Mouse (Mus musculus): ENCODE data around the gene Olfr1489. TPM values are rescaled to one million over a fixed set of nuclear protein-coding genes. Genes with fewer than 3 reads are reported as not detected.
"Not testable (repeated sequence)": the region's sequence is repeated elsewhere in the genome, so short reads cannot be mapped to it uniquely, and the experiment has no call there.

Olfr1489 gene
- not detected in 2 replicates for polyA plus RNA-seq (2015; fragmentation: Nextera tagmentation; extraction: Ambion mirVana)

DNA sequence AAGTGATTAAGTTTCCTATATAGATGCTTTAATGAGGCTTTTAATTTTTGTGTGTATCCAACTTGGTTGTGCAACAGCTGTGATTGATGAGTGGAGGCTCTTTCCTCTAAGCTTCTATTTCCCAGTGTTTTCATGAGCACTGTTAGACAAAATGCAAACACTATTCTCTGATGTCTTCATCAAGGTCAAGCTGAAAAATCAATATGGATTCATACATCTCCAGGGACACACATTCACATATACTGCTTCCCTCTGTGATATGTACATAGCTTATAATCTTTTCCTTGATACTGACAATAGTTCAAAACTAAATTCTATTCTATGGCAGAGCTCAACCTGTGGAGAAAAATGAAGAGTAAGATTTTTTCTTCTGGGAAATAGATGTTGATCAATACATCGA lies at the start of gene Olfr1489:
Gene Olfr1489 (plus strand): TSS at position 301 of the 400 bp plus-strand sequence.
- 80% methylated on average over 1 of the region's 1 CpGs for WGBS
- H3K27ac ChIP-seq (ENCODE audit: low read length), result no peak within 1 kb of the TSS
- H3K9ac ChIP-seq (ENCODE audit: low read depth, low read length), result no peak within 1 kb of the TSS
- no peaks in the 10 kb centered on the region for H3K4me1 ChIP-seq (ENCODE audit: control insufficient read depth, insufficient read depth, low read length)
- no peak for ATAC-seq
- no peak within 1 kb of the TSS for H3K4me2 ChIP-seq (ENCODE audit: low read depth, low read length)
- H3K36me3 ChIP-seq (ENCODE audit: control insufficient read depth, insufficient read depth, low read length), result no peaks in the 10 kb centered on the region
- no peaks in the 10 kb centered on the region for H3K9me3 ChIP-seq (ENCODE audit: control insufficient read depth, low read length)
- H3K27me3 ChIP-seq (replicated peaks; ENCODE audit: control insufficient read depth, insufficient read depth, low read length), result no peaks in the 10 kb centered on the region
- H3K4me3 ChIP-seq (ENCODE audit: low read length), result no peak within 1 kb of the TSS

- no peaks in the 10 kb centered on the region for H3K4me1 ChIP-seq (ENCODE audit: control insufficient read depth, insufficient read depth, low read length)
- H3K9me3 ChIP-seq (ENCODE audit: control insufficient read depth, low read length), result no peaks in the 10 kb centered on the region
- no peak within 1 kb of the TSS for H3K4me3 ChIP-seq (ENCODE audit: low read length)
- H3K27ac ChIP-seq (ENCODE audit: low read length), result no peak within 1 kb of the TSS
- no peaks in the 10 kb centered on the region for H3K27me3 ChIP-seq (replicated peaks; ENCODE audit: control insufficient read depth, insufficient read depth, low read length)
- WGBS, result 92% methylated on average over 1 of the region's 1 CpGs
- ATAC-seq, result no peak
- H3K9ac ChIP-seq (ENCODE audit: low read depth, low read length), result no peak within 1 kb of the TSS
- H3K4me2 ChIP-seq (ENCODE audit: low read depth, low read length), result no peak within 1 kb of the TSS
- H3K36me3 ChIP-seq (ENCODE audit: control insufficient read depth, insufficient read depth, low read length), result no peaks in the 10 kb centered on the region
Observed at GRCm38 (mm10) chr19:13583211-13583610, 48.2 kb upstream of the Olfr1489 start, which contains the start of gene Olfr1484. Gene Olfr1484 (plus strand): TSS chr19:13583511.

DNA sequence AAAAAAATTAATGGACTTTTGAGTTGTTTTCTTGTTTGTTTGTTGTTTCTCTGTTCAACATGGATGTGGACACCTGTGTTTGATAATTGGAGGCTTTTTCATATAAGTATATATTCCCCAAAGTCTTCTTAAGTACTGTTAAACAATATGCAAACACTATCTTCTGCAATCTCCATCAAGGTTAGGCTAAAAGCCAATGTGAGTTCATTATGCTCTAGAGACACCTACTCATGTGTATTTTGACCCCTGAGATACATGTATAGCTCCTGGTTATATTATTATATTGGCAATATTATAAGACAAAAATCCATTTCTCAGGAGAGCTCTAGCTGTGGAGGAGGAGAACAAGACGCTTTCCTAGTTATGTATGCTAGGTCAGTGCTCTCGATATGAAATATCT lies 14.3 kb upstream of the Olfr1489 start, which contains the start of gene Olfr1487:
Gene Olfr1487 (plus strand): TSS at position 301 of the 400 bp plus-strand sequence.
- not testable (repeated sequence) for H3K9me3 ChIP-seq (ENCODE audit: control insufficient read depth, low read length); H3K4me2 ChIP-seq (ENCODE audit: low read depth, low read length); H3K9ac ChIP-seq (ENCODE audit: low read depth, low read length); H3K27me3 ChIP-seq (replicated peaks; ENCODE audit: control insufficient read depth, insufficient read depth, low read length); H3K36me3 ChIP-seq (ENCODE audit: control insufficient read depth, insufficient read depth, low read length); H3K4me1 ChIP-seq (ENCODE audit: control insufficient read depth, insufficient read depth, low read length); H3K27ac ChIP-seq (ENCODE audit: low read length); H3K4me3 ChIP-seq (ENCODE audit: low read length); ATAC-seq
- WGBS, result 89% methylated on average over 2 of the region's 2 CpGs

DNA sequence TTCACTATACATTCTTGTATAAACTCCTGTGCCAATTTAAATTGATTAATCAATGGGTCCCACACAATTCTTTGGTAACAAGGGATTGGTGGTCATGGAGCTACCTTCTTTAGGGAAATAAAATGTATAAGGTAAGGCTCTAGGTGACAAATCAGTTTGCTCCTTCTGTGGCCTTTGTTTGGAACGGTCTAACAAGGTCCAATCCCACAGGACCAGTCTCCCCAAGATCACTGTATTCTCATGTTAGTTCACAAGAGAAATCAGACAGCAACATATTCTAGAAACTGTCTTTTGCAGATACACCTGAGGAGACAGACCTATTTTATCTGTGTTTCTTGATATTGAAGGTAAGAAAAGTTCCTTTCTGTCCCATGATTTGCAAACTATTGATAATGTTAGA lies 19.4 kb downstream of the Olfr1489 start, which contains the start of gene Olfr1490:
Gene Olfr1490 (plus strand): TSS at position 301 of the 400 bp plus-strand sequence.
- WGBS, result 69% methylated on average over 1 of the region's 1 CpGs
- no peak for ATAC-seq
- Histone ChIP-seq H3K4me2 (ENCODE audit: low read depth, low read length) (no peak within 1 kb of the TSS), H3K9me3 (ENCODE audit: control insufficient read depth, low read length) (no peaks in the 10 kb centered on the region), H3K36me3 (ENCODE audit: control insufficient read depth, insufficient read depth, low read length) (no peaks in the 10 kb centered on the region), H3K4me3 (ENCODE audit: low read length) (no peak within 1 kb of the TSS), H3K4me1 (ENCODE audit: control insufficient read depth, insufficient read depth, low read length) (no peaks in the 10 kb centered on the region), H3K27ac (ENCODE audit: low read length) (no peak within 1 kb of the TSS), H3K9ac (ENCODE audit: low read depth, low read length) (no peak within 1 kb of the TSS), H3K27me3 (replicated peaks; ENCODE audit: control insufficient read depth, insufficient read depth, low read length) (no peaks in the 10 kb centered on the region)

Small RNAs within 50 kb of the gene (microRNA-seq; reads per million reads assigned to microRNA genes)
- gene Gm22323 (not detected), gene Gm23931 (not detected)

Other genes with a start within 250 kb of the Olfr1489 start
- gene Olfr1469, start 223.8 kb upstream of the Olfr1489 start, polyA plus RNA-seq (2015; fragmentation: Nextera tagmentation; extraction: Ambion mirVana), result not detected in 2 replicates
- not detected in 2 replicates for gene Olfr1471, start 188.2 kb upstream of the Olfr1489 start, polyA plus RNA-seq (2015; fragmentation: Nextera tagmentation; extraction: Ambion mirVana)
- not detected in 2 replicates for gene Olfr1472, start 175.5 kb upstream of the Olfr1489 start, polyA plus RNA-seq (2015; fragmentation: Nextera tagmentation; extraction: Ambion mirVana)
- gene Olfr1474, start 162.1 kb upstream of the Olfr1489 start, polyA plus RNA-seq (2015; fragmentation: Nextera tagmentation; extraction: Ambion mirVana), result not detected in 2 replicates
- not detected in 2 replicates for gene Olfr1475, start 151.4 kb upstream of the Olfr1489 start, polyA plus RNA-seq (2015; fragmentation: Nextera tagmentation; extraction: Ambion mirVana)
- gene Olfr1477, start 131.1 kb upstream of the Olfr1489 start, polyA plus RNA-seq (2015; fragmentation: Nextera tagmentation; extraction: Ambion mirVana), result not detected in 2 replicates
- gene Olfr1480, start 103.7 kb upstream of the Olfr1489 start, polyA plus RNA-seq (2015; fragmentation: Nextera tagmentation; extraction: Ambion mirVana), result not detected in 2 replicates
- not detected in 2 replicates for gene Olfr1484, start 48.1 kb upstream of the Olfr1489 start, polyA plus RNA-seq (2015; fragmentation: Nextera tagmentation; extraction: Ambion mirVana)
- gene Olfr1487, start 14.2 kb upstream of the Olfr1489 start, polyA plus RNA-seq (2015; fragmentation: Nextera tagmentation; extraction: Ambion mirVana), result not detected in 2 replicates
- not detected in 2 replicates for gene Olfr1490, start 19.5 kb downstream of the Olfr1489 start, polyA plus RNA-seq (2015; fragmentation: Nextera tagmentation; extraction: Ambion mirVana)
- not detected in 2 replicates for gene Olfr1491, start 65.6 kb downstream of the Olfr1489 start, polyA plus RNA-seq (2015; fragmentation: Nextera tagmentation; extraction: Ambion mirVana)
- gene Olfr1493-ps1, start 91.7 kb downstream of the Olfr1489 start, polyA plus RNA-seq (2015; fragmentation: Nextera tagmentation; extraction: Ambion mirVana), result not detected in 2 replicates
- gene Olfr1494, start 108.1 kb downstream of the Olfr1489 start, polyA plus RNA-seq (2015; fragmentation: Nextera tagmentation; extraction: Ambion mirVana), result not detected in 2 replicates
- not detected in 2 replicates for gene Olfr1495, start 133.0 kb downstream of the Olfr1489 start, polyA plus RNA-seq (2015; fragmentation: Nextera tagmentation; extraction: Ambion mirVana)
- gene Olfr1496, start 146.3 kb downstream of the Olfr1489 start, polyA plus RNA-seq (2015; fragmentation: Nextera tagmentation; extraction: Ambion mirVana), result not detected in 2 replicates
- gene Olfr1497, start 166.6 kb downstream of the Olfr1489 start, polyA plus RNA-seq (2015; fragmentation: Nextera tagmentation; extraction: Ambion mirVana), result not detected in 2 replicates
- gene Olfr1499, start 187.8 kb downstream of the Olfr1489 start, polyA plus RNA-seq (2015; fragmentation: Nextera tagmentation; extraction: Ambion mirVana), result not detected in 2 replicates
- gene Olfr1500, start 198.9 kb downstream of the Olfr1489 start, polyA plus RNA-seq (2015; fragmentation: Nextera tagmentation; extraction: Ambion mirVana), result not detected in 2 replicates
- gene Olfr1501, start 219.1 kb downstream of the Olfr1489 start, polyA plus RNA-seq (2015; fragmentation: Nextera tagmentation; extraction: Ambion mirVana), result not detected in 2 replicates
- gene Olfr1502, start 230.2 kb downstream of the Olfr1489 start, polyA plus RNA-seq (2015; fragmentation: Nextera tagmentation; extraction: Ambion mirVana), result not detected in 2 replicates

All from intestine, embryonic 16.5 days (tissue).